Mouse (Mus musculus) MEL (cell line): ENCODE data around the gene Cdca5. TPM values are rescaled to one million over a fixed set of nuclear protein-coding genes. Genes with fewer than 3 reads are reported as not detected.
A peak's percentile ranks its signal among the peaks of the same experiment; 100 is the strongest.

ENCODE experiments used
- DNase-seq: peaks from one replicate; pipeline ENCODE4 v3.0.0; 2011; ENCODE audit warnings: low read depth, low spot score
- H3K27ac ChIP-seq: 2 replicates; pipeline ENCODE4 v1.5.1; 2012; ENCODE audit warnings: low read depth, mild to moderate bottlenecking, control low read depth, low read length, moderate library complexity; ENCODE audit not compliant: control insufficient read depth
- H3K27me3 ChIP-seq, 2 experiments: fragments of 150-350 bp in 1 of 2; sonication (generic) in 1 of 2; 2 replicates each; pipeline ENCODE4 v1.6.1; 2012; ENCODE audit warnings: low read length in 2 of 2, mild to moderate bottlenecking in 2 of 2, improper control_type of control experiment in 1 of 2, moderate library complexity in 1 of 2; ENCODE audit not compliant: insufficient read depth in 2 of 2, control insufficient read depth in 1 of 2
- H3K36me3 ChIP-seq, 2 experiments: 2 replicates each; pipeline ENCODE4 v1.6.1; 2012 to 2014; ENCODE audit warnings: low read length in 2 of 2, improper control_type of control experiment in 1 of 2, inconsistent platforms in 1 of 2, mild to moderate bottlenecking in 1 of 2; ENCODE audit not compliant: insufficient read depth in 2 of 2, control insufficient read depth in 1 of 2
- H3K4me1 ChIP-seq, 2 experiments: fragments of 150-350 bp in 1 of 2; sonication (generic) in 1 of 2; 2 replicates each; pipeline ENCODE4 v1.6.1; 2012; ENCODE audit warnings: low read length in 2 of 2, improper control_type of control experiment in 1 of 2, mild to moderate bottlenecking in 1 of 2; ENCODE audit not compliant: insufficient read depth in 2 of 2, control insufficient read depth in 1 of 2
- H3K4me3 ChIP-seq, 2 experiments: fragments of 150-350 bp in 1 of 2; sonication (generic) in 1 of 2; 2 replicates each; pipeline ENCODE4 v1.5.1; 2012; ENCODE audit warnings: low read depth in 2 of 2, low read length in 2 of 2, mild to moderate bottlenecking in 2 of 2, moderate library complexity in 2 of 2, control low read depth in 1 of 2, improper control_type of control experiment in 1 of 2; ENCODE audit not compliant: control insufficient read depth in 1 of 2, insufficient read depth in 1 of 2
- H3K79me2 ChIP-seq: 2 replicates; pipeline ENCODE4 v1.6.1; 2012; ENCODE audit warnings: mild to moderate bottlenecking, low read length, moderate library complexity; ENCODE audit not compliant: control insufficient read depth, poor library complexity, insufficient read depth
- H3K9ac ChIP-seq: 2 replicates; pipeline ENCODE4 v1.6.1; 2012; ENCODE audit warnings: low read depth, mild to moderate bottlenecking, control low read depth, low read length, moderate library complexity; ENCODE audit not compliant: control insufficient read depth, poor library complexity, severe bottlenecking
- H3K9me3 ChIP-seq: fragments of 150-350 bp; sonication (generic); replicated peaks from 2 replicates; pipeline ENCODE4 v1.6.1; 2012; ENCODE audit warnings: mild to moderate bottlenecking, low read length, improper control_type of control experiment, moderate library complexity; ENCODE audit not compliant: insufficient read depth
- CTCF ChIP-seq, 3 experiments: IDR thresholded peaks in 2 of 3; conservative IDR thresholded peaks in 1 of 3; 2 replicates each; pipeline ENCODE4 v1.5.1; 2011 to 2012; ENCODE audit warnings: low read length in 3 of 3, low read depth in 2 of 3, mild to moderate bottlenecking in 2 of 3, improper control_type of control experiment in 1 of 3, inconsistent platforms in 1 of 3, mixed read lengths in 1 of 3, moderate library complexity in 1 of 3; ENCODE audit not compliant: control insufficient read depth in 1 of 3, insufficient read depth in 1 of 3, poor library complexity in 1 of 3, severe bottlenecking in 1 of 3
- ELF1 ChIP-seq: IDR thresholded peaks from 2 replicates; pipeline ENCODE4 v1.6.1; 2014; ENCODE audit warnings: low read depth, mild to moderate bottlenecking, inconsistent platforms, low read length, improper control_type of control experiment, moderate library complexity
- EP300 ChIP-seq, 2 experiments: IDR thresholded peaks; 2 replicates each; pipeline ENCODE4 v1.6.1; 2011; ENCODE audit warnings: improper control_type of control experiment in 2 of 2, low read length in 2 of 2, low read depth in 1 of 2, mild to moderate bottlenecking in 1 of 2
- JUND ChIP-seq: IDR thresholded peaks from 2 replicates; pipeline ENCODE4 v1.6.1; 2011; ENCODE audit warnings: low read depth, mild to moderate bottlenecking, improper control_type of control experiment, low read length
- MAFK ChIP-seq: IDR thresholded peaks from 2 replicates; pipeline ENCODE4 v1.6.1; 2011; ENCODE audit warnings: low read depth, mild to moderate bottlenecking, low read length, improper control_type of control experiment, borderline replicate concordance
- MAX ChIP-seq: IDR thresholded peaks from 2 replicates; pipeline ENCODE4 v1.6.1; 2011; ENCODE audit warnings: low read length, improper control_type of control experiment
- MAZ ChIP-seq: IDR thresholded peaks from 2 replicates; pipeline ENCODE4 v1.6.1; 2012; ENCODE audit warnings: low read depth, mild to moderate bottlenecking, inconsistent platforms, low read length, improper control_type of control experiment
- MYB ChIP-seq: IDR thresholded peaks from 2 replicates; pipeline ENCODE4 v1.6.1; 2011; ENCODE audit warnings: mild to moderate bottlenecking, low read depth, low read length, improper control_type of control experiment
- NELFE ChIP-seq: IDR thresholded peaks from 2 replicates; pipeline ENCODE4 v1.6.1; 2011; ENCODE audit warnings: low read depth, low read length, improper control_type of control experiment
- NRF1 ChIP-seq: IDR thresholded peaks from 2 replicates; pipeline ENCODE4 v1.6.1; 2014; ENCODE audit warnings: low read depth, mild to moderate bottlenecking, inconsistent platforms, low read length, improper control_type of control experiment, moderate library complexity; ENCODE audit not compliant: poor library complexity, insufficient read depth, severe bottlenecking
- POLR2A ChIP-seq, 2 experiments: IDR thresholded peaks; 2 replicates each; pipeline ENCODE4 v1.6.1; 2011 to 2012; ENCODE audit warnings: low read length in 2 of 2, mild to moderate bottlenecking in 2 of 2, control low read depth in 1 of 2, improper control_type of control experiment in 1 of 2, low read depth in 1 of 2, moderate library complexity in 1 of 2; ENCODE audit not compliant: control insufficient read depth in 1 of 2, insufficient read depth in 1 of 2, poor library complexity in 1 of 2
- POLR2AphosphoS2 ChIP-seq: IDR thresholded peaks from 2 replicates; pipeline ENCODE4 v1.6.1; 2011; ENCODE audit warnings: low read length, improper control_type of control experiment
- RAD21 ChIP-seq: IDR thresholded peaks from 2 replicates; pipeline ENCODE4 v1.6.1; 2011; ENCODE audit warnings: mild to moderate bottlenecking, low read depth, low read length, improper control_type of control experiment
- SIN3A ChIP-seq: IDR thresholded peaks from 2 replicates; pipeline ENCODE4 v1.6.1; 2012; ENCODE audit warnings: low read length, improper control_type of control experiment, inconsistent platforms
- SMC3 ChIP-seq: IDR thresholded peaks from 2 replicates; pipeline ENCODE4 v1.6.1; 2011; ENCODE audit warnings: low read depth, low read length, improper control_type of control experiment
- TCF12 ChIP-seq: IDR thresholded peaks from 2 replicates; pipeline ENCODE4 v1.6.1; 2014; ENCODE audit warnings: low read depth, mild to moderate bottlenecking, inconsistent platforms, low read length, improper control_type of control experiment, moderate library complexity
- UBTF ChIP-seq: IDR thresholded peaks from 2 replicates; pipeline ENCODE4 v1.6.1; 2012; ENCODE audit warnings: low read depth, mild to moderate bottlenecking, inconsistent platforms, low read length, improper control_type of control experiment, moderate library complexity, borderline replicate concordance; ENCODE audit not compliant: insufficient read depth
- USF2 ChIP-seq, 2 experiments: IDR thresholded peaks; 2 replicates each; pipeline ENCODE4 v1.6.1; 2011 to 2012; ENCODE audit warnings: improper control_type of control experiment in 2 of 2, low read length in 2 of 2, borderline replicate concordance in 1 of 2, inconsistent platforms in 1 of 2, low read depth in 1 of 2, mild to moderate bottlenecking in 1 of 2; ENCODE audit not compliant: insufficient read depth in 1 of 2
- ZC3H11A ChIP-seq: IDR thresholded peaks from 2 replicates; pipeline ENCODE4 v1.6.1; 2012; ENCODE audit warnings: low read depth, mild to moderate bottlenecking, inconsistent platforms, low read length, improper control_type of control experiment
- ZKSCAN1 ChIP-seq: IDR thresholded peaks from 2 replicates; pipeline ENCODE4 v1.6.1; 2012; ENCODE audit warnings: low read depth, mild to moderate bottlenecking, inconsistent platforms, low read length, improper control_type of control experiment, moderate library complexity
- ZMIZ1 ChIP-seq: IDR thresholded peaks from 2 replicates; pipeline ENCODE4 v1.6.1; 2012; ENCODE audit warnings: low read depth, mild to moderate bottlenecking, inconsistent platforms, low read length, improper control_type of control experiment, moderate library complexity
- polyA plus RNA-seq, 2 experiments: library from polyadenylated mRNA; stranded (reverse) in 1 of 2; unstranded in 1 of 2; fragments of >175 nt in 1 of 2; fragments of >200 nt in 1 of 2; gene quantifications; 2 replicates each; pipeline versions ENCODE4 v1.2.1 to v1.2.4; 2012; ENCODE audit warnings: low replicate concordance in 2 of 2, low read depth in 1 of 2; ENCODE audit not compliant: insufficient read length in 2 of 2, insufficient read depth in 1 of 2, missing spikeins in 1 of 2
- total RNA-seq: library from RNA; depleted of rRNA; stranded (reverse); fragments of 300-350 nt; gene quantifications from 2 replicates; pipeline ENCODE4 v1.2.3, GENCODE M21; 2012

Cdca5 gene
- total and polyA plus RNA-seq, 3 experiments: 48.5 to 56.5 TPM; not detected in 1

DNA sequence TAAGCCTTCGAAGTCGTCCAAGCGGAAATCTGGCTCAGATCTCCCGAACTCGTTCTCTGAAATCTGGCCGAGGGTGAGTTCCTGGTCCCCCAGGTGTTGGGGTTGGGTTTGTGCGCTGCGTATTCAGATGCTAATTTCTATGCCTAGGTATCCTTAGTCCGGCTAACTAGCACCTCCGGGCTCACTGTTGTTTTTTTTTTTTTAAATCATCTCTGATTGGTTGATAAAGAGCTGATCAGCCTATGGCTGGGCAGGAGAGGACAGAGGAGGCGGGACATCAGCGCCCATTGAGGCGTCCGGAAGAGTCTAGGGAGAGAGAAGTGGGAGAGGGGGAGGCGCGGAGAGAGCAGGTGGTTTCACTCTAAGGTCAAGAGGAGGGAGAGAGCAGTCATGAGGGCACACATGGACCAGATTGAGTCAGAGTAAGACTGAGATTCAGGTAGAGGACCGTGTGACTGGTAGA is 665 bp downstream of the Cdca5 start (continued):
- TF ChIP-seq MYB (0 out of 2 replicates have a peak, but pooled peaks have one; percentile 23), ELF1 (peak; percentile 66), MAZ (no peak), SMC3 (no peak), SIN3A (peak; percentile 66; the same call in 1 of the 2 replicates)

DNA sequence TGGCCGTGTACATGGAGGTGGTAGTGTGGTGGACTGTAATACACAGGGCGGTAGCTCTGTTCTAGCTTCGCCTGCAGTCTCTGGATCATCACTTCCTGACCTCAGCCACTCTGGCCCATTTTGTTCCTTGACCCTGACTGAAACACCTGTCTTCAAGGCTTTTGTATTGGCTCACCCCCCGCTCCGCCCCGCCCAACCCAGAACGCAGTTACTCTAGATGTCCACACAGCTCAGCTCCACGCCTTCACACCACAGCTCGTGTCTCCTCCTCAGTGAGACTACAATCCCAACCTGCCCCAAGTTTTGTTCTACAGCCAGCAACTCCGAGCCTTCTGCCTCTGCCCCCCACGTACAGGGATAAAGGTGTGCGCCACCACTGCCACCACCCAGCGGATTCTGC is 4.1 kb downstream of the Cdca5 start:
- H3K9me3 ChIP-seq: no peaks in the 10 kb centered on the region
- H3K4me3 ChIP-seq: no peak overlapping the region
- no peaks in the 10 kb centered on the region for H3K27me3 ChIP-seq
- peaks cover 0 to 2% of the 10 kb centered on the region in 2 experiments; a peak in 2 of 4 replicates for H3K4me1 ChIP-seq
- no peak overlapping the region for H3K9ac ChIP-seq
- no peak overlapping the region for H3K27ac ChIP-seq
- H3K79me2 ChIP-seq: peaks cover 30% of the 10 kb centered on the region
- no peak for DNase-seq
- TF ChIP-seq RAD21 (no peak), CTCF (IDR thresholded peaks at IDR 0.05 in 2 of 3, conservative IDR thresholded peaks at IDR 0.05 in 1 of 3; ENCODE audit: control insufficient read depth in 1 of 3, insufficient read depth in 1 of 3, low read depth in 2 of 3, low read length in 3 of 3, poor library complexity in 1 of 3, severe bottlenecking in 1 of 3) (no peak), USF2 (IDR thresholded peaks at IDR 0.05; ENCODE audit: borderline replicate concordance in 1 of 2, insufficient read depth in 1 of 2, low read depth in 1 of 2, low read length in 2 of 2) (no peak), UBTF (no peak), MAFK (no peak), ZC3H11A (no peak), MAZ (no peak), ELF1 (no peak), NELFE (no peak), JUND (no peak), ZKSCAN1 (no peak), POLR2A (IDR thresholded peaks at IDR 0.05; ENCODE audit: control insufficient read depth in 1 of 2, insufficient read depth in 1 of 2, low read depth in 1 of 2, low read length in 2 of 2, poor library complexity in 1 of 2) (no peak), TCF12 (no peak), ZMIZ1 (no peak), POLR2AphosphoS2 (no peak), MAX (no peak)
- peaks cover 0 to 24% of the 10 kb centered on the region in 2 experiments for H3K36me3 ChIP-seq

DNA sequence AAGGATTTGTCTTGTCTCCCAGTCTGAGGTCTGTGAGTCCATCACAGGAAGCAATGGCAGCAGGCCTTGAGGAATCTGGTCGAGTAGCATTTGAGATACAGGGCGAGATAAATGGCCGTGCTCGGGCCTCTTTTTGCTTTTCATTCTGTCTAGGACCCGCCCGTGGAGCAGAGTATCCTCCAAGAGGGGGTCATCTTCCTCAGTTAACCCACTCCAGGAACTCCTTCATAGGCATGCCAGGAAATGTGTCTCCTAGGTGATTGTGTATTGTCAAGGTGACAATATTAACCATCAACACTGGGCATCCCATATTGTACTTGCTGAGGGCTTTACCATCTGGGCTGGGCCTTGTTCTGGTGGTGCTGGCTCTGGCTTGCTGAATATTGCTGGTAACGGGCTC is 9.3 kb downstream of the Cdca5 start, which contains the start of gene AC131692.1:
AC131692.1 (plus strand) TSS at position 301 of the 400 bp plus-strand sequence.
- Histone ChIP-seq H3K36me3 (peaks cover 0 to 15% of the 10 kb centered on the region in 2 experiments; a peak in 2 of 4 replicates), H3K79me2 (peaks cover 1% of the 10 kb centered on the region; the same call in 1 of the 2 replicates), H3K9me3 (no peaks in the 10 kb centered on the region), H3K27ac (no peak within 1 kb of the TSS), H3K27me3 (no peaks in the 10 kb centered on the region), H3K4me1 (no peaks in the 10 kb centered on the region), H3K4me3 (no peak within 1 kb of the TSS), H3K9ac (no peak within 1 kb of the TSS)
- DNase-seq: no peak
- no peak for TF ChIP-seq RAD21
- no peak for TF ChIP-seq NRF1
- no peak for TF ChIP-seq EP300 (IDR thresholded peaks at IDR 0.05; ENCODE audit: low read depth in 1 of 2, low read length in 2 of 2)
